Mouse (Mus musculus): Measurements from ENCODE around the gene Gm45716.
"Not testable (repeated sequence)": the region's sequence is repeated elsewhere in the genome, so short reads cannot be mapped to it uniquely, and the experiment has no call there.

The Gm45716 gene

GRCm38 (mm10) chr11:90250189-90250588, 62.7 kb downstream of the Gm45716 start:
- DNase-seq (ENCODE audit: low spot score): peak; percentile 10

GRCm38 (mm10) chr11:90250730-90251129, 63.2 kb downstream of the Gm45716 start:
- no peak for DNase-seq (ENCODE audit: low spot score)

GRCm38 (mm10) chr11:90251923-90252322, 64.4 kb downstream of the Gm45716 start:
- DNase-seq (ENCODE audit: low spot score): no peak

DNA sequence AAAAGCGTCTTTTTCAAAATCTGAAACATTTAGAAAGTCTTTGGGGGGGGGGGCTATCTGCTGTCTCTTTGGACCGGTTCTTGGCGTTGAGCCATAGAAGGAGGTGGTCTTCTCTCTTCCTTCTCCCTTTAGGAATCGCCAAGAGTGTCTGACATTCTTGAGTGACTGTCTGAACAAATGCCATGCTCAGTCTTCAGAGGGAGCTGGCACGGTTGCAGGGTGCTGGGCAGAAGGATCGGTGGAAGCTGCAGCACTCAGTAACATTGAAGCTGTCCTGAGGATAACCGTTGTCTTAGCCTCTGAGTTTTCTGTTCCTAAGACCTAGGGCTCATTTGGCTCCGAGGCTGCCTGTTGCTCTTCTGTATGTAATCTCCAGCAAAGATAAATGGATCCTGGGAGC, 64.9 kb downstream of the Gm45716 start:
- no peak for DNase-seq (ENCODE audit: low spot score)

GRCm38 (mm10) chr11:90254536-90254935, 67.1 kb downstream of the Gm45716 start:
- DNase-seq (ENCODE audit: low spot score): no peak

GRCm38 (mm10) chr11:90255687-90256086, 68.2 kb downstream of the Gm45716 start:
- no peak for DNase-seq (ENCODE audit: low spot score)

DNA sequence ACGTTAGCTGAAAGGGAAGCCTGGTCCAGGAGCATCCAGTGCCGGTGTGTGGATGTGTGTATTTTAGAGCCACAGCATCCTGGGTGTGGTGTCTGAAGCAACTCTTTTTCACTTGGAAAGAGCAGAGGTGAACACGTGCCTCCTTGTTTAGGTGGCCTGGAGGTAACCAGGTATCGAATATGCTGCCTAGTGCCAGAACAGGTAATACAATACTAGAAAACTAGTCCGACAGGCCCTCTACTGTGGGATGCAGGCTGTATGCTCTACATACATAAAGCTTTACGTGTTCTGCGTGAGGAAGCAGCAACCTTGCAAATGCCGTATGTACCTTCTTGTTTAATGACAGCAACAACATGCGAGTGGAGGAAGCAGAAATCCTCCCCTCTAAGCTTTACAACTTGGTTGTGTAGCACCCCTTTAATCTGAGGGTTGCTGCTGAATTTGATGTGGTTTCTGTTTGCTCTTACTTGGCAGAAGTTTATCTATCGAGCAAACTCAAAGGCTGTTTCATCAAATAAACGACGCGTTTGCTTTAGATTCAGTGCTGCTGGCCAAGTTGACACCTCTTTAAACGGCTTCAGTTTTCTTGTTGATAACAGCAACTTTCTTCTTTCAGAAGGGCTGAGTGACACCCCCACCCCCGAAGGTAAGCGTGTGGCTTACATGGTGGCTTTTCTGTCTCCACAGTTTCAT, 69.5 kb downstream of the Gm45716 start:
- no peak for DNase-seq (ENCODE audit: low spot score)

- DNase-seq (ENCODE audit: low spot score): no peak
Measured at GRCm38 (mm10) chr11:90258321-90258927, 70.9 kb downstream of the Gm45716 start.

GRCm38 (mm10) chr11:90259071-90259470, 71.6 kb downstream of the Gm45716 start:
- no peak for DNase-seq (ENCODE audit: low spot score)

DNA sequence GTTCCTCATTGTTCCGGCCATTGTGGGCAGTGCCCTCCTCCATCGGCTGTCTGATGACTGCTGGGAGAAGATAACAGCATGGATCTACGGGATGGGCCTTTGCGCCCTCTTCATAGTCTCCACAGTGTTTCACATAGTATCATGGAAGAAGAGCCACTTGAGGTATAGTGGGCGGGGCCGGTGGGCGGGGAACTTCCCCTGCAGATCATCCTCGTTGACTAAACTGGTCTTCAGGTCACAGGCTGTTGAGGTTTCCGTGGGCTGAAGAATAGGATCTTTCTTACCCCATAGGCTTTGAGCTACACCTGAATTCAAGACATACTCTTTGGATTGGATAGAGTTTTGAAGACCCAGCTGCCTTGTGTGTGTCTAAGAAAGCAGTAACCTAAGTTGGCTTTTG, 72.3 kb downstream of the Gm45716 start:
- DNase-seq (ENCODE audit: low spot score): no peak

- no peak for DNase-seq (ENCODE audit: low spot score)
Measured at GRCm38 (mm10) chr11:90264180-90264579, 76.7 kb downstream of the Gm45716 start.

DNA sequence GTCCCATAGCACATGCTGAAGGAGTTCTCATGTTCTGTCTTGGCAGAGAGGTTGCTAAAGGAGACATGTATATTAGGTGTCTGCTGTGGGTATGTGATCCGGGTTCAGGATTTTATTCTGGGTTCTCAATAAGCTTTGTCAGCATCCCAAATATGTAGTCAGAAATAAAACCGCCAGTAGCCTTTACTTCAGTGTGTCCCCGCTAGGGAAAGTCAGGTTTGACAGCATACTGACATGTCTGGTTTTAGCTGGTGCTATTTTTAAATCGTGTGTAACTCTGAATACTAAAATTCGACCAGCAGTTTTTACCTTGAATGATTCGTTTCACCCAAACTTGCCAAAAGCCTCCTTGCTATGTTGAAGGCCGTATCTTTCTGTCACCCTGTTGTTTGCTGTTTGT, 78.1 kb downstream of the Gm45716 start:
- no peak for DNase-seq (ENCODE audit: low spot score)

- DNase-seq (ENCODE audit: low spot score): no peak
Measured at GRCm38 (mm10) chr11:90268934-90269333, 81.5 kb downstream of the Gm45716 start.

GRCm38 (mm10) chr11:90269398-90270123, 82.1 kb downstream of the Gm45716 start:
- no peak for DNase-seq (ENCODE audit: low spot score)

DNA sequence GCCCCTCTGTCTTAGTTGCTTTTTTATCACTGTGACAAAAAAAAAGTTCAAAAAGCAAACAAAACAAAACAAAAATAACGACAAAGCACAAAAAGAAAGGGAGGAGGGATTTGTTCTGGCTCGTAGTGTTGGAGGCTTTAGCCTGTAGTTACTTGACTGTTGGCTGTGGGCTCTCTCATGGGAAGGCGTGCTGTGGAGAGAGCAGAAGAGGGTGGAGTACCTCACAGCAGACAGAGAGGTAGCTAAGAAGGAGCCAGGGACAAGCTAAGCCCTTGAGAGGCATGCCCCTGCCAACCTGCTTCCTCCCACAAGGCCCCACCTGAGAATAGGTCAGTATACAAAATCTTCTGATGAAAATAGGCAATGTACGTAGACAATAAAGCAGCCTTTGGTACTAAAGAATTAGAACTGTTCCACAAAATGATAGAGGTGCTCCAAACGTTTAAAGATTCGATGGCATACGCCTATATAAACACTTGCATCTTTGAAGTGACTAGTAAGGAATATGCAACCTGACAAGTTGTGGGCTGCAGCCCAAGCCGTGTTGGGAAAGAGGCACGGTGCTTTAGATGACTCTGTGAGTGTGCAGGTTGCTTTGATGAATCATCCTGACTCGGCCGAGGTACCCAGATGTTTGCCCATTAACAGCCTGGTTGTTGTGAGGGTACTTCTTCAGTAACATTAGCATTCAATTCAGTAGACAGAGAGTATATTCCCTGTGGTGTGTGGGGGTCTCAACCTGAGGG, 82.8 kb downstream of the Gm45716 start:
- DNase-seq (ENCODE audit: low spot score): no peak

DNA sequence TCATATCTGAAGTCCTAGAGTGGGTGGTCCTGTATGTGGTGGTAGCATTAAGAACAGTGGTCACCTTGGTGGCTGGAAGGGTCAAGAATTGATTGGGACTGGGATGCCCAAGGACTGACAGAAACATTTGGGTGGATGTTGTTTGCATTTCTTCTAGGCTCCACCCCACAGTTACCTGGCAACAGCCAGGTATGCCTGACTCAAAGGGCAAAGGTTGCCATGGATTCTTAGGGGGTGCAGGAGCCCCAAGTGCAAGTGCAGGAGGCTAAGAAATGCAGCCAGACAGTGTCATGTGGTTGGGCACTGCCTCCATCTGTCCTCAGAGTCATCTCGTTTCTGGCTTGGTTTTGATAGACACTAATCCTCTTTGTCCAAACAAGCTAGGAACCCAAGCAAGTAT, 86.7 kb downstream of the Gm45716 start:
- DNase-seq (ENCODE audit: low spot score): no peak

DNA sequence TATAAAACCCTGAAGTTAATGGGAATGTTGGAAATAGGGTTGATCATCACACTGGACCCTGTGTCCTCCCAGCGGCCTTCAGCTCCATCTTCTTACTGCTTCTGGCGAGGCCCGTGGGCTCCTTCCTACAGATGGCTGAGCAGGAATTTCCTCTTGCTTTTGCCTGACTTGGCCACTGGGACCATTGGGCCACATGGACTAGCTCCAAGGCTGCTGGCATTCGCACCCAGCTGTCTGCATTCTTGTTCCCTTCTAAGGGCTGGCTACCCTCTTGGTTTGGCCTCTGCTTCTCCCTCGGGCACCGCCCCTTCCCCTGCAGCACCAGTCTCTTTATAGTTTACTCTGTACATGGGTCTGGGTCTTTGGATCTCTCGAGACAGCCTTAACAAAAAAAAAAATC, 88.2 kb downstream of the Gm45716 start:
- DNase-seq (ENCODE audit: low spot score): no peak

DNA sequence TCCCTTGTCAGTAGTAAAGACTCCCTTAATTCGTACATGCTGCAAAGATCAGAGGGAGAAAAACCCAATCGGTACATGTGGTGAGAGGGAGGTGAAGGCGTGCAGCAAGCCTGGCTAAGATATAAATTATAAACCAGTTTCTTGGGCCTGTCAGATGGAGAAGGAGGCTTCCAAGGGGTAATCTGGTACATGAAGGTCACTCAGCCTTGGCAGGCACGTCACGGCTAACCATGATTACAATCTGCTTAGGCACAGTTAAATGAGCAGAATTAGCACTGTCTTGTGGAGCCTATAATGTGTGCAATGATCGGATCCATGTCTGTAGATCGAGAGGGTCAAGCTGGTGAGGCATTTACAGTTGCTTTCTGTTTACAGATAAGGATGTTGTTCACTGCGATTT, 88.7 kb downstream of the Gm45716 start:
- DNase-seq (ENCODE audit: low spot score): no peak

- DNase-seq (ENCODE audit: low spot score): no peak
Measured at GRCm38 (mm10) chr11:90276561-90276960, 89.1 kb downstream of the Gm45716 start.

GRCm38 (mm10) chr11:90280069-90280468, 92.6 kb downstream of the Gm45716 start:
- no peak for DNase-seq (ENCODE audit: low spot score)

- not testable (repeated sequence) for DNase-seq (ENCODE audit: low spot score)
Measured at GRCm38 (mm10) chr11:90281943-90282342, 94.5 kb downstream of the Gm45716 start.

DNA sequence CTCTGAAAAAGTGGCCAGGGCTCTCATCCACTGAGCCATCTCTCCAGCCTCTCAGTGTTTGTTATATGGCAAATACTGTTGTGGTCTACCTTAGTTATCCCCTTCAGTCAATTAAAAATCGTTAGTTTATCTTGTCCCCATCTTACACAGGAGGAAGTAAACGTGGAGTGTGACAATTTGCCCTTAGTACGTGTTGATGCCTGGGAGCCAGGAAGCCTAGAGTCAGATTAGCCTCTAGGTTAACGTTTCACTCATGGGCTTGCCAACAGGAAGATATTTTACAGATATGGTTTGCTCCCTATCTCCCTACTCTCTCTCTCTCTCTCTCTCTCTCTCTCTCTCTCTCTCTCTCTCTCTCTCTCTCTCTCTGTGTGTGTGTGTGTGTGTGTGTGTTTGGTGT, 95.7 kb downstream of the Gm45716 start:
- no peak for DNase-seq (ENCODE audit: low spot score)

GRCm38 (mm10) chr11:90283601-90284000, 96.1 kb downstream of the Gm45716 start:
- DNase-seq (ENCODE audit: low spot score): no peak

Measured in retina, embryonic 14.5 days (tissue).